Mouse (Mus musculus) E14TG2a.4 (cell line): Measurements from ENCODE around the gene Nrd1.

Source experiments
- CTCF ChIP-seq: conservative IDR thresholded peaks from 2 replicates; pipeline ENCODE4 v1.5.1; 2014; ENCODE audit warnings: low read length
- POU5F1 ChIP-seq: IDR thresholded peaks from 2 replicates; pipeline ENCODE4 v1.6.1; 2014; ENCODE audit warnings: low read length, borderline replicate concordance

DNA sequence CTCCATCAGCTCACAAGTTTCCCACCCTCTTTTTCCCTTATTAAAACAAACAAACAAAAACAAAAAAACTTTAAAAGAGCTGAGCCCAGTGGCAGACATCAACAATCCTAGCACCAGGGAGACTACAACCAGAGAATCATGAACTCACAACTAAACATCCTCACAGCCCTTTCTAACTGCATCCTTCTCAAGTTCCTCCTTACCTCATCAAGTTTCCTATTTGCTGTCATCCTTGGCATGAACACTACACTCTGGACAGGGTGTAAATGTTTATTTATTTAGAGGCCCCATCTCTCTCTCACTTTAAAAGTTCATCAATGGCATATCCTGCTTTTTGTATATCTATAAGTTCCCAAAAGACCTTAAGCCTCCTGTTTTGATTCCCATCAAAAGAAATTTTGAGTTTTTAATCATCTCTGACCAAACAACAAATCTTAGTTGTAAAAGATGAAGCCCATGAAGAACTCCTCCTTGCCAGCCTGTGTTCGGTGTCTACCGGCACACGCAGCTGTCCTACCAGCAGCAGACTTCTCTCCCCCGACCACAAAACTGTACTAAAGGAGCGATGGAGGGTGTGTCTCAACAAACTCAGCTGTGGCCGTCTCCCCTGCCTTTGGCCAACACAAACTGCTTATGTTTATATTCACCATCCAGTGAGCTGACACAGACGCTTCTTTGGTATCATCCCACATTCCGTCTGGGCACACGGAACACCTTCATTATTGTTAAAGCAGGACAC is 102.9 kb downstream of the Nrd1 start:
- TF ChIP-seq CTCF (no peak), POU5F1 (no peak)
